ENCODE assay signal across 10 mouse cellular contexts in genomic region chr1:167288665-167289538, GRCm38 (mm10). TPM values are rescaled to one million over a fixed set of nuclear protein-coding genes. Genes with fewer than 3 reads are reported as not detected.
DNase-seq lines count a peak whose midpoint lies in the region; ATAC-seq and TF ChIP-seq lines count a peak whose summit lies in the region.
"Had no signal": no experiment of that assay in that cellular context is flagged by ENCODE, and none has a peak within 500 bp of the region (broad histone marks: within the 10 kb centered on the region; RNA-seq: fewer than 3 reads in every experiment).

No protein-coding gene starts in this region.

- no peak for ATAC-seq in lung, postnatal 0 days
- peak; percentile 62 for ATAC-seq in megakaryocyte progenitor cell, adult 5-6 weeks (replicated peaks; ENCODE audit: poor library complexity)
- ATAC-seq: activated CD4-positive, CD25-positive, alpha-beta regulatory T cell, adult 4 months had no signal

- TF ChIP-seq POLR2A in embryonic fibroblast, embryonic 13.5 days (IDR thresholded peaks at IDR 0.05; ENCODE audit: low read depth, low read length), result no peak

- no peaks in the 10 kb centered on the region for H3K4me1 ChIP-seq in lung, postnatal 0 days (ENCODE audit: insufficient read depth, low read depth, low read length)
- H3K4me1 ChIP-seq in embryonic fibroblast, embryonic 13.5 days (ENCODE audit: control insufficient read depth, insufficient read depth, low read length), result 0 out of 2 replicates have a peak, but pooled peaks cover 6% of the 10 kb centered on the region

- H3K27ac ChIP-seq in lung, postnatal 0 days (ENCODE audit: low read length), result no peak overlapping the region
- H3K27ac ChIP-seq in embryonic fibroblast, embryonic 13.5 days (ENCODE audit: insufficient read depth, low read length), result peak overlapping the region; percentile 16
- H3K27ac ChIP-seq: hindbrain, embryonic 15.5 days had no signal

- peak; percentile 57 to 74 for DNase-seq in adrenal gland, adult (ENCODE audit: inconsistent age in 2 of 2, low spot score in 1 of 2)
- DNase-seq in adrenal gland, postnatal 4 days (ENCODE audit: low spot score in 2 of 2), result no peak
- peak; percentile 57 for DNase-seq in lung, postnatal 0 days (ENCODE audit: low spot score)
- no peak for DNase-seq in lung, adult 18-20 months
- DNase-seq in heart, adult 11 months, result no peak
- DNase-seq in thymus, postnatal 36 days, result no peak

- H3K9ac ChIP-seq in lung, postnatal 0 days (replicated peaks; ENCODE audit: low read depth), result no peak overlapping the region
- H3K9ac ChIP-seq: hindbrain, embryonic 15.5 days had no signal

- H3K4me3 ChIP-seq in lung, postnatal 0 days (ENCODE audit: low read depth, low read length), result no peak overlapping the region
- H3K4me3 ChIP-seq in embryonic fibroblast, embryonic 13.5 days (ENCODE audit: insufficient read depth, low read length), result no peak overlapping the region
- H3K4me3 ChIP-seq: hindbrain, embryonic 15.5 days had no signal

- H3K36me3 ChIP-seq in lung, postnatal 0 days (ENCODE audit: insufficient read depth, low read length), result no peaks in the 10 kb centered on the region
- H3K36me3 ChIP-seq: hindbrain, embryonic 15.5 days had no signal

- peak; percentile 15; the same call in 1 of the 2 replicates for TF ChIP-seq CTCF in lung, postnatal 0 days (IDR thresholded peaks at IDR 0.05)
- TF ChIP-seq CTCF in embryonic fibroblast, embryonic 13.5 days (IDR thresholded peaks at IDR 0.05; ENCODE audit: borderline replicate concordance, insufficient read depth, low read length), result no peak

- H3K9me3 ChIP-seq in lung, postnatal 0 days (ENCODE audit: low read length), result no peaks in the 10 kb centered on the region
- H3K9me3 ChIP-seq: hindbrain, embryonic 15.5 days had no signal

- 42% methylated on average over 11 of the region's 11 CpGs for WGBS in lung, postnatal 0 days

- no peaks in the 10 kb centered on the region for H3K27me3 ChIP-seq in lung, postnatal 0 days (replicated peaks; ENCODE audit: insufficient read depth, low read length)
- H3K27me3 ChIP-seq: hindbrain, embryonic 15.5 days had no signal

- no peak overlapping the region for H3K4me2 ChIP-seq in lung, postnatal 0 days (replicated peaks; ENCODE audit: low read depth, low read length)

- TF ChIP-seq EP300 in lung, postnatal 0 days (IDR thresholded peaks at IDR 0.05), result no peak

RNA-seq across cellular contexts. Expression of gene Uck2, which starts 3.8 kb away (rescaled TPM):
- total RNA-seq in adrenal gland, postnatal 4 days (2021), result 10 to 100 TPM; 66.6 to 71.5 TPM
- 21.6 and 22.9 TPM in 2 replicates for polyA plus RNA-seq in lung, postnatal 0 days (2015; fragmentation: Nextera tagmentation; extraction: Ambion mirVana)
- polyA plus RNA-seq in embryonic fibroblast, embryonic 13.5 days (2011; ENCODE audit: insufficient read length, low read depth, missing spikeins), result 132 and 164 TPM in 2 replicates
- total RNA-seq in megakaryocyte progenitor cell, adult 5-6 weeks (2015), result 228 and 234 TPM in 2 replicates
- total RNA-seq in megakaryocyte progenitor cell, adult 5-6 weeks (2017), result 234 and 288 TPM in 2 replicates

RNA-seq across cellular contexts. Expression of gene Tmco1, which starts 19.3 kb away (rescaled TPM):
- total RNA-seq in adrenal gland, postnatal 4 days (2021), result 100 to 1,000 TPM; 102 to 104 TPM
- polyA plus RNA-seq in lung, postnatal 0 days (2015; fragmentation: Nextera tagmentation; extraction: Ambion mirVana), result 94.7 and 99.7 TPM in 2 replicates
- 81.7 and 105 TPM in 2 replicates for polyA plus RNA-seq in embryonic fibroblast, embryonic 13.5 days (2011; ENCODE audit: insufficient read length, low read depth, missing spikeins)
- 168 and 183 TPM in 2 replicates for total RNA-seq in megakaryocyte progenitor cell, adult 5-6 weeks (2015)
- 176 and 178 TPM in 2 replicates for total RNA-seq in megakaryocyte progenitor cell, adult 5-6 weeks (2017)

Comparison
In these comparisons a context has a peak if more than half of its experiments do, and no peak if none do; other contexts are left out.
1. DNase-seq: peak in adrenal gland, adult (2 of 2) and lung, postnatal 0 days (single experiment); none in adrenal gland, postnatal 4 days (0 of 2), lung, adult 18-20 months (0 of 2), heart, adult 11 months (single experiment) and thymus, postnatal 36 days (0 of 2).